Mouse (Mus musculus) embryonic fibroblast, embryonic 13.5 days (primary cell): ENCODE results near the gene Nup210l.

Source experiments
- CTCF ChIP-seq: IDR thresholded peaks from 2 replicates; pipeline ENCODE4 v1.5.1; 2011; ENCODE audit warnings: mild to moderate bottlenecking, control low read depth, low read length, moderate library complexity, borderline replicate concordance; ENCODE audit not compliant: insufficient read depth
- POLR2A ChIP-seq: IDR thresholded peaks from 2 replicates; pipeline ENCODE4 v1.6.1; 2011; ENCODE audit warnings: low read depth, mild to moderate bottlenecking, control low read depth, low read length, moderate library complexity

DNA sequence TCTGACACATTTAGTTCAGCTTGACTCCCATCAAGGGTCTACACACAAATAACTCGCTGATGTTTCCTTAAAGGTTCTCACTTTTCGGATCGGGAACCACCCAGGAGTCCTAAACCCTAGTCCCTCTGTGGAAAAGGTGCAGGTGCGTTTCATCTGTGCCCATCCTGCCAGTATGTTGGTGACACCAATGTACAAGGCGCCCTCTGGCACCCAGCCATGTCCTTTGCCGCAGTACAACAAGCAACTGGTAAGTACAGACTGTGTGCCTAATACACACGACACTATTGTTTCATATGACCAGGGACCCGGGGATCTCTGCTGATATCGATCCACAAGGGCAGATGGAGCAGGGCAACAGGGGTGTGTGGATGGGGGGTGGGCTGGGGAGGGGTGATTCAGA lies 55.8 kb downstream of the Nup210l start:
- no peak for TF ChIP-seq POLR2A
- no peak for TF ChIP-seq CTCF
